Mouse (Mus musculus) adrenal gland (tissue): ENCODE measurements around the gene Mink1.

Experiments used
- intact Hi-C: fragments of 180-260 bp; cut with DNase I; formaldehyde crosslinking; loops from one replicate; pipeline ENCODE4 v1.15.1; 2025

The Mink1 gene

DNA sequence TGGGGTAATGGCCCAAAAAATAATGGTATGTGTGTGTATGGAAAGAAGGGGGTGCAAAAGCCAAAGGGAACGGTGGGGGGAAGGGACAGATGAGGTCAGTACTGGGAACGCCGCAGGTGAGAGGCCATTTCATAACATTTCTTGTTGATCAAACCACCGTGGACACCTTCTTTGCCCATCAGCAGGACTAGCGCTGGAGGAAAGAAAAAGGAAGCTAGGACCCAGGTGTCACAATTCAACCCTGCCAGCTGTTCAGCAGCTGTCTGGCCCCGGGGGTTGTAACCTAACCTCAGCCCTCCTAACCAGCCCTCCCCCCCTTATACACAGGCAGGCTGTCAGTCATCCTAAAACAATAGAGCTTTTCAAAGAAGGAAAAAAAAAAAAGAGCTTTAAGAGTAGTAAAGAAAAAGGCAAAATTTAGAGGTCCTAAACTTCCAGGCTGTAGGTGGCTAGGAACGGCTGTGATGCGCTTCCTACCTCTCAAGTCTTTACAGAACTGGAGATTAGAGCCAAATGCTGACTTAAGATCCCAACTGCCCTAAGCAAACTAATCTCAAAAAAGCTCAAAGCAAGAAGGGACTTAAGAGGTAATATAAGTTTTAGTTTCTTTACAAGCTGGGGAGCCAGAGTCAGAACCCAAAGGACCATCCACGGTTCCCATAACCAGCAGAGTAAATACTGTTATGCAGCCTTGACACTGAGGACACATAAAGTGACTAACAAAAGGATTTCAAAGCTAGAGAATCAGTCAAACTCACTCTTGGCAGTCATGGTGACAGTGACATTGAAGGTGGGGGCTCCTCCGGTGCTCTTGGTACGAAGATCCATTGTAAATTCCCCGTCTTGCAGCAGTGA is 89.6 kb downstream of the Mink1 start:
- intact Hi-C loops = no loop called here

DNA sequence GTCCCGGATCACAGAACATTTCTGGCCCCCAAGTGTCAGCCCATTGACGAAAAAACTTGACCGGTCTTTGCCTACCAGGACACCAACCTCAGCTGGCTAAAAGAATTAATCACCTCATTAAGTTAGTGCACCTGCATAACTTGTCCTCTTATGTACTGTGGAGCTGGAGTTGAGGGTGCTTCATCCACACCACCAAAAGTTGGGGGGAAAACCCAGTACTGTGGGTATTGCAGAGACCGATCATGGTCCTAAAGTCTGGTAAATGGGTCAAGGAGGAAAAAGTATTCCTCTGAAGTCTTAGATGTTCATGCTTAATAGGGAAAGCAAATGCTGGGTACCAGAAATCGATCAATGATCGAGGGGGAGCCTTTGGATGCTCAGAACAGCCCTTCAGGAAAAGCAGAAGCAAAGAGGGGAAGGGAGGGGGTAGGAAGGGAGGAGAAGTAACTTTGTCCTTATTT is 90.2 kb downstream of the Mink1 start:
- intact Hi-C loops = no loop called here

DNA sequence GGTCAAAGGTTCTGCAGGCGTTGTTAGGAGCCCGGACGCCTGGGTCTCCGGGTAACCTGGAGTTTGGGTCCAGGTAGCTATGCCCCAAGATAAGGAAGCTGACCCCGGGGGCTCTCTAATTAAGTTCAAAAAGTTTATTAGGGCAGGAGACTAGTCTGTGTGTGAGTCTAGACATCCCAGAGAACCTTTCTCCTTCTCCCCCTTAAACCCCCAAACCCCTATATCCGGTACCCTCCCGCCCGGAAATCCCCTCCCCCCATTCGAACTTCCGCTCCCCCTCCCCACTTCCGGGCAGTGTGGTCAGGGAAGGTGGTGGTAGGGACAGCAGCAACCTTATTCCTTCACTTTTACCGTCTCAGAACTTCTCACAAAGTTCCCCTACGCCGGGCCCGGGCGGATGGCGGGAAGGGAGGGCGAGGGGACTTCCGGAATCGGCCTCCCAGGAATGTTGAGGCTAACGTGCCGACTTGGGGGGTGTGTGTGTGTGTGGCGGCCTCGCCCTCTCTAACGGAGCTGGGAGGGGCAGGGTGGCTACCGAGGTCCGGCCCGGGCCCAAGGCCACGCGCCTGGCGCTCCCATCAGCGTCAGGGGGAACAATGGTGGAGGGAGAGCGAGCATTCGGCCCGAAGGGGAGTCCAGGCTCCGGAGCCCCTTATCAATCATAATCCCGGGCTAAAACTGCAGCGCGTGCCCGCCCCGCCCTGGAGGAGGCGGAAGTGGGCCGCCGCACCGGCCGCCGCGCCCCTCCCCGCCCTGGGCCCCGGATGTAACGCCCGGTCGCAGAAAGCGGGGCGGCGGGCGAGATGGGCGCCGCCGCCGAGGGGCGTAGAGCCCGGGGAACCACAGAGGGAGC is 90.9 kb downstream of the Mink1 start:
- intact Hi-C loops = loop anchor here (1.0 kb wide), 1 partner anchor 16 kb away; the partner anchor contains the start of gene Spag7

DNA sequence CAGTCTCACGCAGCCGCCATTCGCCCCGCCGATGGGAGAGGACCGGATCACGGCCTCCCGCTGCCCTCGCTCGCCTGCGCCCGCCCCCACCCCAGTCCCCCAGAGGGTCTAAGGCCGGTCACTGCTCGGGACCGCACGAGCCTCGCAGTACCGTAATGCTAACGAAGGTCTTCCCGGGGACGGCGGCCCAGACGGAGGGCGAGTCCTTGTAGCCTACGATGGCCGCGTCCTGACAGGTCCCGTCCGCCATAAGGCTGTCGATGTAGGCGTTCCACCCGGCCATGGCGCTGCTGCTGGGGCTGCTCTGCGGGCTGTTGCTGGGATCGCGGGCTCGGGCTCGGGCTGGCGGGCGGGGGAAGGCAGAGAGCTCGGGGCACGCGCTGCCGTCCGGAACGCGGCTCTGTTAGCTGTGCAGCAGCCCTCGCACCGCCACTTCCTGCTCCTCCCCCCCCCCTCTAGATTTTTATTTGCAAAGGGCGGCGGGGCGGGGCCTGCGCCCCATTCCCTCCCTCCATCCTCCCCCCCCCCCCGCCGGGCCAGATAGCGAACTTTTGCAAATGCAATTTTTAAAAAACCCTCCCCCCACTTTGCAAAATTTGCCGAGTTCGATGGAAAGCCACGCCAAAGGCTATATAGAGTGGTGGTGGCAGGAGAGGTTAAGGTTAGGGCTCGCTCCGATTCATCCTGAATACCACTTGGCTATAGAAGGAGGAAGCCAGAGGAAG is 91.7 kb downstream of the Mink1 start, which contains the start of gene Pfn1:
Gene Pfn1, minus strand, starts transcription at position 447 of the 725 bp plus-strand sequence.
- intact Hi-C loops = loop anchor here (1.0 kb wide), 1 partner anchor 15 kb away; the partner anchor contains the start of gene Spag7

DNA sequence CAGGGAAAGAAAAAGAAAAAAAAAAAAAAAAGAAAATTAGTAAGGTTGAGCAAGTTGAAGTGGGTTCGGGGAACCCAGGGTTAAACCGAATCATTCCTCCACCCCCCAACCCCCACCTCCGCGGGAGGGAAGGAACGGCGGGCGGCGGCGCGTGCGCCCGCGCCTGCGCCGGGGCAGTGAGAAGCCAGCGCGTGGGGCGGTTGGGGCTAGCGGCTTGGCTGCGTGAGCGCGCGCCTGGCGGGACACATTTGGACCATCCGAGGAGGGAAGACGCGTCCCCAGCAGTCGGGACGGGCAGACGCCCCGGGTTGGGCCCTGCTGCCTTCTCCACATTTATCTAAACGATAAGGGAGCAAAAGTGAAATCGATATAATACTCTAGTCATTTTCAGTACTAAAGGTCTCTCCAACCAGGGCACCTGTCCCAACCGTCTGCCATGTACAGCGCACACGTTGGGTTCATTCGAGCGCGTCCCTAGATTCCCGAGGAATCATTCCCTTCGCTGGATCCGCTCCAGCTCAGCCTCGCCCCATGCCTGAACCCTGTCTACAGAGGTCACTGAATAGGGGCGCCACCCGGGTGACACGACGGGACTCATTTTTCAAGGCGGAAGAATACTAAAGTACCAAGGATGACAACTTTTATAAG is 92.4 kb downstream of the Mink1 start:
- intact Hi-C loops = loop anchor here (1.0 kb wide), 1 partner anchor 14 kb away; the partner anchor contains the start of gene Spag7

DNA sequence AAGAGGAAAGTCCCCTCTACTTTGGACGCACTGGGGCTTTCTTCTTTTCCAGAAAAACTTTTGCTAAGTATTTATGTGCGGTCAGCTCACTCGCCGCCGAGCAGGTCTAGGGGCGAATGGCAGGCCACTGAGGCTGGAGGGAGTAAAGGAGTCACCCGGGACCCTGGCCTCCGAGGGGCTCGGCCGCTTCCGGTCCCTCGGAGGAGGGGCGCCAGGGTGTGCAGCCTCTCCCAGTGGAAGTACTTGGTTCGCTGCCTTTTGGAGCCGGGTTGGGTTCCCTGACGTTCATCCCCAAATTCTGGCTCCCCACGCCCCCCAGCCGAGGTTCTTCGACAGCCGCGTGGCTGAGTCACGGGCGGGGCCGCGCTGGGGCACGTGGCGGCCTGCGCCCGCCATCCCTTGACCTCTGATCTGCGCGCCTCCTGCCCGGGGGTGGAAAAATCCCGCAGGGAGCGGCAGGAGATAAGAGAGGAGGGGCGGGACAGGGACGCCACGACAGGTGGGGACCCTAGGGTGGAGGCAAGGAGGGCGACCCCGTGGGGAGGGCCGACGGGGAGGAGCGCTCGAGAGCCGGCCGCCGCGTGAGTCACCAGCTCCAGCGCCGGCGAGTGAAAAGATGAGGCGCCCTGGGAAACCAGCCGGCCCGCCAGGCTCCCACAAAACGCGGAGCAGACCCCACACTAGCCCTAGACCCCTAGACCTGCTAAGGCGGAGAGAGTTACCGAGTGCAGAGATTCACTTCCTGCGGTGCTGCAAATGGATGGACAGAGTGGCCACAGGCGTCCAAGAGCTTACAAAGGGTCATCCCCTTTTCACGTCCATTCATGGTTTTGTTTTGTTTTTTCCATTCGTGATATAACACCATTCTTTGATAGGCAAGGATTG is 93.1 kb downstream of the Mink1 start:
- intact Hi-C loops = no loop called here

DNA sequence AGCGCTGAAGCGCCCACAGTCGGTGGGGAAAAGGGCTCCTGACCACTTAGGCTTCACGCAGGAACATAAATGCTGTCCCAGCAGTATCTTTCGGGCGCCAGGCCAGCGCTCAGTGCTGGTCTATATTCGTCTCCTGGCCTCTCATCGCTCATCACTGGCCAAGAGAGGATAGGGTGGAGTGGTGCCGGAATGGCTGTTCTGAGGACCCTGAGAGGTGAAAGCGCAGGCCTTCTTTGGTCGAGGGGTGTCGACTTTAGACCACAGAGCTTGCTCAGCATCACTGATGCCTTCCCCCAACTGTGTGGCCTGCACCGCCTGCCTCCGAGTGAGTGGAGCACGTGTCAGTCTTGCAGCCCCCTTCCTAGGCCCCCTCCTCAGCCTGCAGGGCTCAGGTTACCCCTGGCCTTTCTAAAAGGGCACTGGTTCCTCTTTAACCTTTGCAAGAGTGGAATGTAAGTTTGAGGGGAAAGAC is 93.8 kb downstream of the Mink1 start:
- intact Hi-C loops = no loop called here

DNA sequence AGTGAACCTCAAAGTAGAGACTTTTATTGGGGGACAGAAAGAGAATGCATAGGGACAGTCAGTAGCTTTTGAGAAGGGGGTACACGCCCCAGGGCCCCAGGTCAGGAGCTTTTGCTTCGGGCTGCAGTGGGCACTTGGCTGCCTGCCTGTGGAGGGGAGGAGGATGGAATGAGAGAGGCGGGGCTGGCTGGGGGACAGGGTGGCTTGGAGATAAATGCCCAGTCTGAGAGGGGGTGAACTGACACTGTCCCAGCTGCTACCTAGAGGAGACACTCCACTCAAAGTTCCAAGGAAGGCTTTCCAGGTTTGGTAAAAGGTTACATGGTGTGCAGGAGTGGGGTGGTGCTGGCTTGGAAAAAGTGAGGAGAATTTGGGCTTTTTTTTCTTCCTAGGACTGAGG is 94.3 kb downstream of the Mink1 start, which contains the start of gene Eno3:
Gene Eno3, plus strand, starts transcription at position 239 of the 400 bp plus-strand sequence.
- intact Hi-C loops = no loop called here

DNA sequence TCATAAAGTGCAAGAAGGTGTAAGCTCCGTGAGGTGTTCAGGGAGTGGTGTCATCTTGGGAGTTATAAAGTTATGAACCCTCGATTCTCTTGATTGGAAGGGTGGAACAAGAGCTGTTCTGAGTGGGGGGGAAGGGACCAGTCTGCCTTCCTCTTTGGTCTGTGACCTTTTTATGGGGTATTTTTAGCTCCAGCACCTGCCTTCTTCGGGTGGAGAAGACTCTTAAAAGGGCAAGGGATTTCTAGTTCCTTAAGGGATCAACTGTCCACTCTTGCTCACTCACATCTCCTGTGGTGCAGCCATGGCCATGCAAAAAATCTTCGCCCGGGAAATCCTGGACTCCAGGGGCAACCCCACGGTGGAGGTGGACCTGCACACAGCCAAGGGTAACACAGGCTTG is 94.9 kb downstream of the Mink1 start:
- intact Hi-C loops = no loop called here

DNA sequence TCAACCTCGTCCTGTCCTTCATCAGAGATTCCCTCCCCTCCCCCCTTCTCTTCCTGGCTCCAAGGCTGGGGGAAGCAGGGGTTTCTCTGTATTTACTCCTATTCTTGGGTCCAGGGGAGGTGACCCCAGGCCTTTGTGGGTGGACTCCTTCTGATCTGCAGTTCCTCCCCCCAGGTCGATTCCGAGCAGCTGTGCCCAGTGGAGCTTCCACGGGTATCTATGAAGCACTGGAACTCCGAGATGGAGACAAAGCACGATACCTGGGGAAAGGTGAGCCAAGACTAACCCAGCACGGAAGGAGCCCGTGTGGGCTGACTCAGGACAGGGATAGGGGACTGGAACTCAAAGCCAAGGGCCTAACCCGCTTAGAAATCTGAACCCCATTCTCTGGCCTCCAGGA is 95.3 kb downstream of the Mink1 start:
- intact Hi-C loops = no loop called here

DNA sequence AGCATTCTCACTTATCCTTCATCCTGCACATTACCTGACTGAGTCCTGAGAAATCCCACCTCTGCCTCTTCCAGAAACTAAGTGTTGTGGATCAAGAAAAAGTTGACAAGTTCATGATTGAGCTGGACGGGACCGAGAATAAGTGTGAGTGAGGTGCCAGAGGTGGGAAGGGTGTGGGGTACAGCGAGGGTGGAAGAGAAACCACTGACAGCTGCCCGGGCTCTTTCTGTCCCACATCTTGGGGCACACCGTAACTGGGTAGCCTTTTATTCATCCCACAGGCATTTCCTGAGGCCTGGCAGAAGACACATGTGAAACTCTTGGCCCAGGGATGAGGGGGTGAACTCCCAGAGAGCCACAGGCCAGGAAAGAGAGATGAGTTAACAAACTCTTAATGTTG is 95.8 kb downstream of the Mink1 start:
- intact Hi-C loops = no loop called here

DNA sequence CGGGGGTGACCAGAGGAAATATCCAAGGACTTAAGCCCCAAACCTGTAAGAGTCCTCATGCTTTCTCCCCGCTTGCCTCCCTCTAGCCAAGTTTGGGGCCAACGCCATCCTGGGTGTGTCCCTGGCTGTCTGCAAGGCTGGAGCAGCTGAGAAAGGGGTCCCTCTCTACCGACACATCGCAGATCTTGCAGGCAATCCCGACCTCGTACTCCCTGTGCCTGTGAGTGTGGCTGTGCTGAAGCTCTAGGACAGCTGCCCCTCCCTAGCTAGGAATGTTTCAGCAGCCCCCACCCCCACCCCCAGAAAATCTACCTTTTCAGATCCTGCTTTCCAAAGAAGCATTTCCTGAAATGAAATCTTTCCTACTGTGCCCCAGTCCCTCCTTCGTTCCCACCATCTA is 96.3 kb downstream of the Mink1 start:
- intact Hi-C loops = no loop called here

DNA sequence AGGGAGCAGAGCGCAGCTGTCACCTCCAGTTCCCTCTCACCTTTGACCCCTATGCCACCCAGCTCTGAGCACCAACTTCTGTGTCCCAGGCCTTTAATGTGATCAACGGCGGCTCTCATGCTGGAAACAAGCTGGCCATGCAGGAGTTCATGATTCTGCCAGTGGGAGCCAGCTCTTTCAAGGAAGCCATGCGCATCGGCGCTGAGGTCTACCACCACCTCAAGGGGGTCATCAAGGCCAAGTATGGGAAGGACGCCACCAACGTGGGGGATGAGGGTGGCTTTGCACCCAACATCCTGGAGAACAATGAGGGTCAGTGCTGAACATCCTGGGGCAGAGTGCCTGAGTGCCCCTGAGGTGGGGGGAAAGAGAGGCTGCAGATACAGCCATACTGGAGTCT is 97.9 kb downstream of the Mink1 start:
- intact Hi-C loops = no loop called here

DNA sequence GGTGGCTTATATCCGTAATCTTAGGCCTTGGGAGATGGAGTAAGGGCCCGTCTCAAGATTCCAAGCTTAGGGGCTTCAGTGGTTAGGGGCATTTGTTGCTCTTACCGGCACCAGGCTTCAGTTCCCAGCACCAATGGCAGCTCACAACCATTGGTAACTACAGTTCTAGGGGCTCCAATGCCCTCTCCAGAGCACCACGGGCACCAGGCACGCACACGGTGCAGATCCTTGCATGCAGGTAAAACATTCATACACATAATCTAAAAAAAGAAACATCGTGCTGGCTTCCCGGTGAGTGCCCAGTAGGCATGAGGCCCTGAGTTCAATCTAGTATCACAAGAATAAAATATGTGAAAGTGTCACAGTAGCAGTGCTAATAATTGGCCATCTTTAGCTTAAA is 100.4 kb downstream of the Mink1 start:
- intact Hi-C loops = no loop called here

DNA sequence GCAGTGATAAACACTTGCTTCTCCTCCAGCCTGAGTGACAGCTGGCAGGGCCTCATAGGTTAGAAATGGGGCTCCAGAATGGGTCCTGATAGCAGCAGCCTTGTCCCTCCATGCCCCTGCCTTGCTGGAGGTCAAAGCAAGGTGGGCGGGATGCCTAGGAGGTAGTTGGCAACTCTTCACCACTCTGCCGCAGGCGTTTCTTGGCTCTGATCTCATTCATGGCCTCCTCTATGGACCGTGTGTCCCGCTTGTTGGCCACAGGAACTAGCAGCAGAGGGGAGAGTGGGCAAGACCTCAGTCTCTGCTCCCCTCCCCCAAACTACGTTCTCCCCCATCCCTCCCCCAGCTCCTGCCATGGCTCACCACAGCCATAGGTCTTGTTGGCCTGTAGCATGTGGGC is 101.3 kb downstream of the Mink1 start:
- intact Hi-C loops = no loop called here
